Mouse (Mus musculus): ENCODE measurements around the gene Ucp1.
A peak's percentile ranks its signal among the peaks of the same experiment; 100 is the strongest.

Gene Ucp1

GRCm38 (mm10) chr8:83331899-83332697 is 41.9 kb downstream of the Ucp1 start, which contains the start of gene Elmod2:
Gene Elmod2, minus strand, starts transcription at chr8:83332486.
- peak; percentile 90 to 96 for DNase-seq (ENCODE audit: low spot score in 2 of 2)

DNA sequence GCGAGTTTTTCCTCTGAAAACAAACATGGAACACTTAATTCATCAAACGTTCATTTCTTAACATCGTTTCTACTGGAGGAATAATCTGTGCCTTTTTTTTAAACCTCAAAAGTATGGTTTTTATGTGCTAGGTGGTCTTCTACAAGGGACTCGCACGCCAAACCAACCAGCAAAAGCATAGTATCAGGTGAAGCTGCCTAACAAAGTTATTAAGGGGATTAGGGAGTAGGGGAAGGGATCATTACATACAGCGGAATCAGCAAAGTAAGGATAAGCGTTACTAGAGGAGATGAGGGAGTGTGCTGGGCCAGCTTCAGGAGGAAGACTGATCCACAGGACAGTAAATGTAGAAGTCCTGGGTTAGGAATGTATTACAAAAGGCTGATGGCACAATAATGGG is 42.7 kb downstream of the Ucp1 start:
- DNase-seq (ENCODE audit: low spot score in 2 of 2) = no peak

DNA sequence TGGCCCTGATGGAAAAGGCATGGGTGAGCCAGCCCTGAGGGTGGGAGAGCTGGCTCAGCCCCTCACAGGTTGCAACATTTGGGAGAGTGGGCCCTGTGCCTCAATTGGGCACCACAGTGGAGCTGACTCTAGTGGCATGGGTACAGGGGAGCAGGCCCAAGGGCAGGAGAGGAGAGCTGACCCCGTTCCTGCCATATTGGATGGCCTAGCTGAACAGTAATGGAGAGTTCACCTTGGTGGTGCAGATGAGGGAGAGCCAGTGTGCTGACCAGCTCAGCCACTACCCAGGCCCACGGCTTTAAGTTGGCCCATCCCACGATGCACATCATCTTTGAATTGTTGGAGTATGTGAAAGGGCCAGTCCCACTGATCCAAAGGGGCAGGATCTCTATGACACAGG is 51.9 kb downstream of the Ucp1 start:
- DNase-seq (ENCODE audit: low spot score in 2 of 2) = no peak

- DNase-seq (ENCODE audit: low spot score in 2 of 2) = no peak
Measured at GRCm38 (mm10) chr8:83342693-83343092, 52.5 kb downstream of the Ucp1 start.

Measured in frontal cortex, postnatal 14 days (tissue).